Mouse (Mus musculus) testis, adult 2 months (tissue): ENCODE measurements around the gene B4gat1. TPM values are rescaled to one million over a fixed set of nuclear protein-coding genes. Genes with fewer than 3 reads are reported as not detected.
A peak's percentile ranks its signal among the peaks of the same experiment; 100 is the strongest.
"Not testable (repeated sequence)": the region's sequence is repeated elsewhere in the genome, so short reads cannot be mapped to it uniquely, and the experiment has no call there.

Source experiments
- H3K27ac ChIP-seq: fragments of 200-500 bp; 2 replicates; pipeline ENCODE4 v1.5.1; 2012; ENCODE audit warnings: low read depth, low read length; ENCODE audit not compliant: control insufficient read depth, insufficient read depth
- H3K27me3 ChIP-seq: fragments of 200-500 bp; 2 replicates; pipeline ENCODE4 v1.6.1; 2012; ENCODE audit warnings: mild to moderate bottlenecking, low read length, moderate library complexity; ENCODE audit not compliant: control insufficient read depth, insufficient read depth
- H3K36me3 ChIP-seq: fragments of 200-500 bp; 2 replicates; pipeline ENCODE4 v1.6.1; 2012; ENCODE audit warnings: mild to moderate bottlenecking, low read length; ENCODE audit not compliant: control insufficient read depth, insufficient read depth
- H3K4me1 ChIP-seq: fragments of 200-500 bp; 2 replicates; pipeline ENCODE4 v1.6.1; 2012; ENCODE audit warnings: low read length; ENCODE audit not compliant: control insufficient read depth, insufficient read depth
- H3K4me3 ChIP-seq: fragments of 200-500 bp; 2 replicates; pipeline ENCODE4 v1.5.1; 2012; ENCODE audit warnings: low read depth, mild to moderate bottlenecking, low read length, moderate library complexity, mixed read lengths; ENCODE audit not compliant: control insufficient read depth
- CTCF ChIP-seq: fragments of 200-500 bp; IDR thresholded peaks from 2 replicates; pipeline ENCODE4 v1.5.1; 2012; ENCODE audit warnings: low read depth, mild to moderate bottlenecking, inconsistent platforms, low read length, moderate library complexity; ENCODE audit not compliant: control insufficient read depth, insufficient read depth, insufficient replicate concordance
- POLR2A ChIP-seq: fragments of 200-500 bp; IDR thresholded peaks from 2 replicates; pipeline ENCODE4 v1.6.1; 2012; ENCODE audit warnings: low read depth, mild to moderate bottlenecking, inconsistent platforms, low read length, moderate library complexity; ENCODE audit not compliant: control insufficient read depth
- polyA plus RNA-seq: library from polyadenylated mRNA; depleted of rRNA; stranded (reverse); fragments of >200 nt; gene quantifications from 2 replicates; pipeline ENCODE4 v1.2.3, GENCODE M21; 2012; rRNA removed

Gene B4gat1
- polyA plus RNA-seq, 1 experiment = 3.7 TPM

DNA sequence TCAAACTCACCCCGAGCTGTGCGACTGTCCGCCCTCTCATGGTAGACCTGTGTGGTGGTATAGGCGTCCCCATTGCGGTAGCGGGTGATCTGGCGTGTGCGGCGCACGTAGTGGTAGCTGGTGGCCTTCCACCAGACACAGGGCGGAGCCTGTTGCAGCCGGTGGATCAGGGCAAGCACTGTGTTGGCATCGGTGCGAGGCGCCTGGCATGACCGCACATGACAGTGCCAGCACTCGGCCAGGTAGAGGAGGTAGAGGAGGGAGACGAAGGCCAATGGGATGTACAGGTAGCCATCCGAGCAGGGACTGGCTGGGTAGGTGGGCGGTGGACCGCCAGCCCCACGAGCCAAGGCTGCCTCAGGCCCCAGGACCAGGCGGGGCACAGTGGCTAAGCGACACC, 44.0 kb downstream of the B4gat1 start:
- Histone ChIP-seq H3K4me1 (peaks cover 12% of the 10 kb centered on the region), H3K4me3 (no peak overlapping the region), H3K27me3 (no peaks in the 10 kb centered on the region; the same call in none of the 2 replicates), H3K36me3 (no peaks in the 10 kb centered on the region), H3K27ac (no peak overlapping the region)
- no peak for TF ChIP-seq POLR2A
- no peak for TF ChIP-seq CTCF

DNA sequence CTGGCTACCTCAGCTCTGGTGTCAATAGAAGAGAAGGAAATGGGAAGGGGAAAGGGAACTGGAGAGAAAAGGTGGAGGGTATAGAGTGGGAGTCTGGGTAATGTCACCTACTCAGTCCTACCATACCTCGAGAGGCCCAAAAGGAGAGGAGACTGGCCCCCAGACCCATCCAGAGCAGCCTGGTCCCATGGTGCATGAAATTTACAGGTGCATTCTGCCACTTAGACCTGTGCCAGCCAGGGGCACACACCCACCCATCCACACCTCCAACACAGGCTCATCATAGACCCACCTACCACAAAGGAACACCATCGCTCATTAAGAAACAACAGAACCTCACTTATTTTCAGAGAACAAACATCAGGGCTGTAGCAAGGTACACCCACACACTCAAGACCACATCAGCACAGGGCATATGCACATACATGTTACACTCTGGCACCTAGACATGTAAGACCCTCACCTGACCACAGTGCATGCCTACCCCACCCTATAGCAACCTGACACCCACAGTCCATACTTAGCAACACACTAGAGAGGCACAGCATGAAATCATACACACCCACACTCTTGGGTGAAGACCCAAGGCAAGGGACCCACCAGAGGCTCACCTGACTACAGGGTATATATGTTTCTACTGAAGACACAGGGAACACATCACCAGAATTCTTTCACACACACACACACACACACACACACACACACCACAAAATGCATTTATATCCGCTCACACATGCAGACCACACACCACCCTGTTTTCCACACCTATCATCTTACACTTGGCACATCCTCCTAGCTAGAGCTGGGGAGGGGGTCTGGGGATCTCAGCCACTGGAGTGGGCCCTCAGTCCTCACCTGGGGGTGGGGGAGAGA, 45.6 kb downstream of the B4gat1 start:
- Histone ChIP-seq H3K36me3 (no peaks in the 10 kb centered on the region), H3K27me3 (no peaks in the 10 kb centered on the region; the same call in none of the 2 replicates), H3K4me3 (no peak overlapping the region), H3K4me1 (peaks cover 20% of the 10 kb centered on the region), H3K27ac (no peak overlapping the region)
- TF ChIP-seq POLR2A (no peak), CTCF (no peak)

DNA sequence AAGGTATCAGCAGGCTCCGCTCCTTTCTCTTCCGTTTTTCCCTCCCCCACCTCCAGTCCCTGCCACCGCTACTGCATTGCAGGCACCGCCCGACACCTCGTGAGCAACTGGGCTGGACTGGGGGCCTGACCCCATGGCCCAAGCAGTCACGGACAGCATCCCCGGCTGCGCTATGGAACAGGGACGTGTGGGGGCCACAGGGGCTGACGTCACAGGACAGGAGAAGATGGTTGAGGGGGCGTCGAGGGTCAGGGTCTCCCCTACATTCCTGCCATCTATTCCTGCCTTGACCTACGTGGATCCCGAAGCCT, 46.2 kb downstream of the B4gat1 start:
- Histone ChIP-seq H3K4me3 (no peak overlapping the region), H3K4me1 (peaks cover 23% of the 10 kb centered on the region), H3K27me3 (no peaks in the 10 kb centered on the region; the same call in none of the 2 replicates), H3K36me3 (no peaks in the 10 kb centered on the region), H3K27ac (no peak overlapping the region)
- TF ChIP-seq CTCF (no peak), POLR2A (no peak)

DNA sequence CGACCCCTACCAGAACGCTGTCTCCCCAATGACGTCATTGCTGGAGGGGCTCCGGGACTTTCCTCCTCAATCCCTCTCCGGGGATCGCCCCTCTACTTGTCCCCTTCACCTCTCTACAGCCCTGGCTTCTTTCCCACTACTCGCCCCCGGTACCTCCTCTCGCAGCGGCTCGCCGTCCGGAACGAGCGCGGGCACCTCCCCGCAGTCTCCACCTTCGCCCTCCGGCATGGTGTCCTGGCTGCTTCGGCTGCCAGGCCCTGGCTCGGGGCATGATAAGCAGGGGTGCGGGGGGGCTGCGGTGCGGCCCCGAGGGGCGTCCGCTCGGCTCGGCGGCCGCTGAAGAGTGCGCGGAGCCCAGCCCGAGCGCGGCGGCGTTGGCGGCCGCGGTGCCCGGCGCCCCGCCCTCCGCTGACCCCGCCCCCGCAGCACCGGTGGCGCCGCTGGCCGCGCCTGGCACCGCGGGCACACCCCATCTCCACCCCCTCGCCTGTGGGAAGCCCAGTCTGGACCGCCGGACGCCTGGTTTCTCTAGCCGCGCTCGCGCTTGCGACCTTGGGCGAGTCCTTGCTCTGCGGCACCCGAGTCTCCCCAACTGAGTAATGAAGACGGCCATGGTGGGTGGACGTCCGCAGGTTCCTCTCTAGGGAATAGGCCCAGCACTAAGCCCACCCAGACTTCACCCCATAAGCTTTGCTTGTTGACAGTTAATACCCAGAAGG, 46.7 kb downstream of the B4gat1 start, which contains the start of gene Tmem151a:
Gene Tmem151a, minus strand, starts transcription at position 387 of the 719 bp plus-strand sequence.
- Histone ChIP-seq H3K27ac (no peak within 1 kb of the TSS), H3K4me3 (peak within 1 kb of the TSS; percentile 49), H3K36me3 (no peaks in the 10 kb centered on the region), H3K4me1 (peaks cover 23% of the 10 kb centered on the region), H3K27me3 (no peaks in the 10 kb centered on the region; the same call in none of the 2 replicates)
- TF ChIP-seq POLR2A = no peak

DNA sequence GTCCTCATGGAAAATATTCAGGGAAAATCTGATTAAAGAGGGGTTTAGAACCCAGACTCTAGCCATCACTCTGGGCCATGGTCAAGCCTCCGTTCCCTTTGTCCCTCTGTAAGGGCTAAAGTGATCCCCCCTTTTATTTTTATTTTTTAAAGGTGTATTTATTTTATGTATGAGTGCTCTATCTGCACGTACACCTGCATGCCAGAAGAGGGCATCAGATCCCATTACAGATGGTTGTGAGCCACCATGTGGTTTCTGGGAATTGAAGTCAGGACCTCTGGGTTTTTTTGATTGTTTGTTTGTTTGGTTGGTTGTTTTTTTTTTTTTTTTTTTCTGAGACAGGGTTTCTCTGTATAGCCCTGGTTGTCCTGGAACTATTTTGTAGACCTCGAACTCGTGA, 47.9 kb downstream of the B4gat1 start:
- peaks cover 23% of the 10 kb centered on the region for H3K4me1 ChIP-seq
- H3K27me3 ChIP-seq, H3K4me3 ChIP-seq, H3K27ac ChIP-seq, H3K36me3 ChIP-seq: not testable (repeated sequence)

DNA sequence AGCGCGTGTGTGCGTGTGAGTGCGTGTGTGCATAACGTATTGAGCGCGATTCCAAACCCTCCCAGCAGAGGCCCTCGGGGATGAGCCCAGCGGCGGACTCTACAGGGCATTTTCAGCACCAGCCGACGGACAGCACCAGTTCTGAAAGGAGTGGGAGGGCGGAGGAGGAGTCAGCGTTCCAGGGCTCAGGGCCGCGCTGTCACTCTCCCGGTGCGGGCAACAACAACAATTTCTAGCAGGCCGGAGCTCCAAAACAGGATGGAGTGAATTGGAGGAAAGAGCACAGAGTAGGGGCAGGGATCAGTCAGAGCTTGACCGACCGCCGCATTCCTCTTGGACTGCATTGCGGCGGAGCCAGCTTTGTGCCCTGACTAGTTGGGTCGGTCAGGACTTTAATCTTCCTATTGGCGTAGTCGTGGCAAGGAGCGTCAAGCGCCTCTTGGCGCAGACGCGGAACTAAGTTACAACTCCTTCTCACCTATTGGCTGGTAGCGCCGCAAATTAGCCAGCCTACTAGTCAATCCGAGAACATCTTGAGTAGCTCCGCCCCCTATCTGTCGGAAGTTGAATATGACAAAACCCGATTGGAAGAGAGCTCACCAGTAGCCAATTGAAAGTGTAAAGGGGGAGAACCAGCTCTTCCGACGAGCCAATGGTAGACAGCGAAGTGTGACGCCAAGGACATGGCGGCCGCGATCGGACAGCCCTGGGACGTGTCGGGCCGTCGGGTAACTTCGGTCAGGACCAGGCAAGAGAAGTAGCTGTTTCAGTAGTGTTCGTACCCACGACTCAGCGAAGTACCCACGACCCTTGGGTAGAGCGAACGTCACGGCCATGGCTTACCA, 49.5 kb downstream of the B4gat1 start, which contains the start of gene Yif1a:
Gene Yif1a, plus strand, starts transcription at position 655 of the 845 bp plus-strand sequence.
- no peaks in the 10 kb centered on the region; the same call in 1 of the 2 replicates for H3K27me3 ChIP-seq
- peaks cover 25% of the 10 kb centered on the region for H3K4me1 ChIP-seq
- 0 out of 2 replicates have a peak within 1 kb of the TSS, but pooled peaks have one; percentile 21 for H3K27ac ChIP-seq
- no peaks in the 10 kb centered on the region for H3K36me3 ChIP-seq
- peak within 1 kb of the TSS; percentile 94 for H3K4me3 ChIP-seq
- TF ChIP-seq POLR2A (peak; percentile 86), CTCF (peak; percentile 49; the same call in 1 of the 2 replicates)

DNA sequence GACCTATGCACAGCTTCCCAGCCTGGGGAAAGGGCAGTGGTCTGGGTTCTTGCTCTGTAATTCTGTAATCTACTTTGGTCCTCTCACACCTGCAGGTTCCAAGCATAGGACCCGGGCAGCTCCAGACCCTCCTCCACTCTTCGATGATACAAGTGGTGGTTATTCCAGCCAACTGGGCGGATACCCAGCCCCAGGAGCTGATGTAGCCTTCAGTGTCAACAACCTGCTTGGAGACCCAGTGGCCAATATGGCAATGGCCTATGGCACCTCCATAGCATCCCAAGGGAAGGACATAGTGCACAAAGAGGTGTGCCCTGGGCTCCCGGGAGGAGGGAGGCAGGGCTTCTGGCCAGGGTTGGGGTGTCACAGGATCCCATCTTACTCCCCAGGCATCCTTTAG, 50.7 kb downstream of the B4gat1 start:
- H3K4me3 ChIP-seq = no peak overlapping the region
- TF ChIP-seq CTCF (no peak), POLR2A (no peak)
- H3K27ac ChIP-seq = no peak overlapping the region
- H3K27me3 ChIP-seq = no peaks in the 10 kb centered on the region; the same call in 1 of the 2 replicates
- H3K36me3 ChIP-seq = no peaks in the 10 kb centered on the region
- peaks cover 36% of the 10 kb centered on the region for H3K4me1 ChIP-seq

Other genes starting within 250 kb of the B4gat1 start
- gene Rbm4, start 244.9 kb upstream of the B4gat1 start, polyA plus RNA-seq = 22.6 and 26.4 TPM in 2 replicates
- gene Gm21992, start 227.2 kb upstream of the B4gat1 start, polyA plus RNA-seq = 5.9 and 9.4 TPM in 2 replicates
- 44.0 and 45.7 TPM in 2 replicates for gene Rbm14, start 227.2 kb upstream of the B4gat1 start, polyA plus RNA-seq
- gene Ccs, start 199.5 kb upstream of the B4gat1 start, polyA plus RNA-seq = 57.9 and 66.4 TPM in 2 replicates
- gene Ccdc87, start 199.5 kb upstream of the B4gat1 start, polyA plus RNA-seq = 39.4 and 40.3 TPM in 2 replicates
- gene Ctsf, start 183.7 kb upstream of the B4gat1 start, polyA plus RNA-seq = 32.4 and 35.7 TPM in 2 replicates
- 8.6 and 8.9 TPM in 2 replicates for gene Actn3, start 160.9 kb upstream of the B4gat1 start, polyA plus RNA-seq
- 9.2 and 10.7 TPM in 2 replicates for gene Zdhhc24, start 160.2 kb upstream of the B4gat1 start, polyA plus RNA-seq
- gene Bbs1, start 132.2 kb upstream of the B4gat1 start, polyA plus RNA-seq = 15.5 and 16.5 TPM in 2 replicates
- 81.8 and 95.7 TPM in 2 replicates for gene Dpp3, start 110.5 kb upstream of the B4gat1 start, polyA plus RNA-seq
- gene Peli3, start 95.7 kb upstream of the B4gat1 start, polyA plus RNA-seq = 0.77 and 0.96 TPM in 2 replicates
- 76.0 and 89.3 TPM in 2 replicates for gene Mrpl11, start 76.7 kb upstream of the B4gat1 start, polyA plus RNA-seq
- gene Npas4, start 48.5 kb upstream of the B4gat1 start, polyA plus RNA-seq = 1.4 and 1.5 TPM in 2 replicates
- 4.9 and 5.2 TPM in 2 replicates for gene Slc29a2, start 15.0 kb upstream of the B4gat1 start, polyA plus RNA-seq
- 0.61 and 0.98 TPM in 2 replicates for gene AC124502.3, start 65 bp downstream of the B4gat1 start, polyA plus RNA-seq
- 200 and 216 TPM in 2 replicates for gene Brms1, start 2.5 kb downstream of the B4gat1 start, polyA plus RNA-seq
- gene Rin1, start 11.7 kb downstream of the B4gat1 start, polyA plus RNA-seq = 27.1 and 27.5 TPM in 2 replicates
- gene Cd248, start 29.3 kb downstream of the B4gat1 start, polyA plus RNA-seq = 2.5 and 2.9 TPM in 2 replicates
- gene Tmem151a, start 46.7 kb downstream of the B4gat1 start, polyA plus RNA-seq = 22.5 and 22.6 TPM in 2 replicates
- 134 and 144 TPM in 2 replicates for gene Yif1a, start 49.7 kb downstream of the B4gat1 start, polyA plus RNA-seq
- 42.8 and 43.5 TPM in 2 replicates for gene Cnih2, start 59.7 kb downstream of the B4gat1 start, polyA plus RNA-seq
- gene Rab1b, start 68.2 kb downstream of the B4gat1 start, polyA plus RNA-seq = 113 and 124 TPM in 2 replicates
- gene Klc2, start 79.7 kb downstream of the B4gat1 start, polyA plus RNA-seq = 92.7 and 92.9 TPM in 2 replicates
- 163 and 169 TPM in 2 replicates for gene Pacs1, start 234.3 kb downstream of the B4gat1 start, polyA plus RNA-seq